Mouse (Mus musculus) c-Kit-positive CD71-negative TER-119-negative erythroid progenitor cells, embryonic 14.5 days (primary cell): ENCODE measurements around the gene Flywch1.

Source experiments
- DNase-seq: peaks from one replicate; pipeline ENCODE4 v3.0.0-alpha.2; 2013; ENCODE audit warnings: low read depth

Flywch1 gene

GRCm38 (mm10) chr17:23771284-23772218, at the start of gene Flywch1:
TSS of gene Flywch1 (minus strand) at chr17:23771602.
- peak; percentile 92 for DNase-seq

- no peak for DNase-seq
Observed at GRCm38 (mm10) chr17:23820731-23821130, 49.3 kb upstream of the Flywch1 start.

GRCm38 (mm10) chr17:23819235-23819634, 47.8 kb upstream of the Flywch1 start:
- DNase-seq = no peak

- no peak for DNase-seq
Observed at GRCm38 (mm10) chr17:23818579-23818978, 47.2 kb upstream of the Flywch1 start.

- no peak for DNase-seq
Observed at GRCm38 (mm10) chr17:23815641-23816040, 44.2 kb upstream of the Flywch1 start.

- DNase-seq = no peak
Observed at GRCm38 (mm10) chr17:23807918-23808317, 36.5 kb upstream of the Flywch1 start.

- no peak for DNase-seq
Observed at GRCm38 (mm10) chr17:23806867-23807266, 35.5 kb upstream of the Flywch1 start.

- no peak for DNase-seq
Observed at GRCm38 (mm10) chr17:23804426-23805085, 33.2 kb upstream of the Flywch1 start.

- DNase-seq = peak; percentile 69
Observed at GRCm38 (mm10) chr17:23803366-23804041, 32.1 kb upstream of the Flywch1 start.

- DNase-seq = peak; percentile 96
Observed at GRCm38 (mm10) chr17:23802746-23803365, 31.5 kb upstream of the Flywch1 start.

- no peak for DNase-seq
Observed at GRCm38 (mm10) chr17:23801627-23802026, 30.2 kb upstream of the Flywch1 start.

- DNase-seq = no peak
Observed at GRCm38 (mm10) chr17:23797316-23797715, 25.9 kb upstream of the Flywch1 start.

- no peak for DNase-seq
Observed at GRCm38 (mm10) chr17:23795323-23795722, 23.9 kb upstream of the Flywch1 start.

GRCm38 (mm10) chr17:23791079-23791357, 19.6 kb upstream of the Flywch1 start:
- no peak for DNase-seq

GRCm38 (mm10) chr17:23790269-23791078, 19.1 kb upstream of the Flywch1 start, which contains the start of gene Srrm2:
TSS of gene Srrm2 (plus strand) at chr17:23790532.
- no peak for DNase-seq

- DNase-seq = no peak
Observed at GRCm38 (mm10) chr17:23789749-23790268, 18.4 kb upstream of the Flywch1 start.

- no peak for DNase-seq
Observed at GRCm38 (mm10) chr17:23788973-23789372, 17.6 kb upstream of the Flywch1 start.

GRCm38 (mm10) chr17:23786510-23786931, 15.1 kb upstream of the Flywch1 start:
- no peak for DNase-seq

- peak; percentile 70 for DNase-seq
Observed at GRCm38 (mm10) chr17:23785561-23786471, 14.4 kb upstream of the Flywch1 start, which contains the start of gene Flywch2. TSS of gene Flywch2 (minus strand) at chr17:23786081.

- DNase-seq = no peak
Observed at GRCm38 (mm10) chr17:23783352-23783751, 11.9 kb upstream of the Flywch1 start.
